Mouse (Mus musculus): ENCODE measurements at regions not wholly inside any gene's neighbourhood (a gene's known extent, or its start where the extent isn't known, plus 50 kb on each side); places are given as distances from the start of the nearest gene placed in this dataset.

DNA sequence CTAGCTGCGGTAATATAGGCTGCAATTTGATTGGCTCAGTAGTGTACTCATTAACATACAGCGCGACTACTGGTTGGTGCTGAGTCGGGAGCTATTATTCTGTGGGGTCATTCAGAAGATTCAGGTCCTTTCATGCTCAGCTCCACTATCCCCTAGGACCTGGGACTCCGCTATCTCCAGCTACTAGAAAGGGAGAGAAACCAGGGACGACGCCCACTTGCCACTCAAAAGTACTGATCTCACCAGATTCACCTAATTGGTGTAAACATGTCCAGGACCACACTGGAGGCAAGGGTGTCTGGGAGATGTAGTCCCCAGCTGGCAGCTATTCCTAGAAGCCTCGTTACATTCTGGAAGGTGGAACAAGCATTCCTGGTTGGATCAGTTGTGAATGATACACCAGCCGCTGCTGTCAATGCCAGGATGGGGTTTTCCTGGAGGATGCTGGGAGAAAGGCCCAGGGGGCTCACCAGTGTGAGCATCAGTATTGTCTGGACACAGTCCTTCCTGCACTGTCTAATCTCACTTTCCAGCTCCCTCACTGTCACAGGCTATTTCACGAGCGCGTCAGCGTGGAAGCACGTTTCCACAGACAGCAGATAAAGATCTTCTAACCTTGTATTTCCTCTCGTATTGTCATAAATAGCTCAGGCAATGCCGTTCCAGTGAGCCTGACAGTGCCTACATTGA, 60.9 kb upstream of the Ctbp2 start:
- TF ChIP-seq TAL1 (IDR thresholded peaks at IDR 0.05; ENCODE audit: low read length) (no peak), POLR2A (IDR thresholded peaks at IDR 0.05; ENCODE audit: control insufficient read depth in 1 of 2, insufficient read depth in 1 of 2, low read depth in 1 of 2, low read length in 2 of 2, poor library complexity in 1 of 2) (no peak), NRF1 (IDR thresholded peaks at IDR 0.05; ENCODE audit: insufficient read depth, low read depth, low read length, poor library complexity, severe bottlenecking) (no peak), TCF12 (IDR thresholded peaks at IDR 0.05; ENCODE audit: low read depth, low read length) (no peak), EP300 (IDR thresholded peaks at IDR 0.05; ENCODE audit: low read depth in 1 of 2, low read length in 2 of 2) (no peak), ZC3H11A (IDR thresholded peaks at IDR 0.05; ENCODE audit: low read depth, low read length) (no peak), ZNF384 (IDR thresholded peaks at IDR 0.05; ENCODE audit: low read depth, low read length) (no peak), NELFE (IDR thresholded peaks at IDR 0.05; ENCODE audit: low read depth, low read length) (no peak), USF1 (IDR thresholded peaks at IDR 0.05; ENCODE audit: low read depth, low read length) (no peak)
